Mouse (Mus musculus) 416B (cell line): ENCODE data around the gene Crip2.
A peak's percentile ranks its signal among the peaks of the same experiment; 100 is the strongest.

Experiments
- DNase-seq: peaks from one replicate; pipeline ENCODE4 v3.0.0; 2011; ENCODE audit warnings: low read depth

Gene Crip2

DNA sequence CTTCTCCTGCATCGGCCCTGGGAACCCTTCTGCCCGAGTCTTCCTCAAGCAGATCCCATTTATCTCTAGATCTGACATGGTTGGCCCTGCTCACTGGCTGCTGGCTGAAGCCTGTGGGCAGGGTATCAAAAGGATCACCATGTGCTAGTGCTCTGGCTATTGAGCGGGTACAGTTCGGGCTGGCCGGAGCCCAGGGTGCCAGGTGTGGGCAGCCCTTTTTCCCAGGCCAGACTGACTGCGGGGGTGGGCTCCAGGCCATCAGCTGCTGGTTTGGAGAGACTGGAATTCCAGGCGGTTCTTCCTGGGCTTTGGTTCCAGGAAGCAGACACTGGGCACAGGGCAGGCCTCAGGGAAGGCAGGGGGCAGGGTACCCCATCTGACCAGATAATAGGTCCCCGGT, 7.4 kb downstream of the Crip2 start:
- no peak for DNase-seq

DNA sequence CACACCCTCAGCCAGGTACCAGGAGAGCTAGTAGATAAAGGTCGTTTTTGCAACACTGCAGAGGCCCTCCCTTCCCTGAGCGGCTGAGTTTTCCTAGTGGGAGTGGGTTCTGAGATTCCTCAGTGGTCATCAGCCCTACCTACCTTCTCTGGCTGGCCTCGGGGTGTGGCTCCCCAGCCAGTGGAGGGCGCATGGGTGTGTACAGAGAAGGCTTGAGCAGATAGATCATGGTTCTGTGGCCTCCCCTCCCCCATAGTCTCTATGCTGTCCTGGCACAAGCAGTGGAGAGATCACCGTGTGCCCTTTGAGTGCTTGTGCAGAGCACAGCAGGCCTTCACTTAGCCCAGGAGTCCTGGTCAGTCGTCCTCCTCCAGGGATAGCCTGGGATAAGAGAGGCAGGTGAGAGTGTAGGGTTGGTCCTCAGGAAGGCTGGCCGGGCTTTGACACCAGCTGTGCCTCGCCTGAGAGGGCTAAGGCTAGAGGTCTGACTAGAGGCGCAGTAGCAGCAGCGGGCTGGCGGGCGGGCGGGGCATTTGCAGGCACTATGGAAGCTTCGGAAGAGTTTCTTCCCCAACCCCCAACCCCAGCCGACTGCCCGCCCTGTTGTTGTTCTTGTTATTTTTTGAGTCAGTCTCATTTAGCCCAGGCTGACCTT, 8.5 kb downstream of the Crip2 start:
- DNase-seq: peak; percentile 46

DNA sequence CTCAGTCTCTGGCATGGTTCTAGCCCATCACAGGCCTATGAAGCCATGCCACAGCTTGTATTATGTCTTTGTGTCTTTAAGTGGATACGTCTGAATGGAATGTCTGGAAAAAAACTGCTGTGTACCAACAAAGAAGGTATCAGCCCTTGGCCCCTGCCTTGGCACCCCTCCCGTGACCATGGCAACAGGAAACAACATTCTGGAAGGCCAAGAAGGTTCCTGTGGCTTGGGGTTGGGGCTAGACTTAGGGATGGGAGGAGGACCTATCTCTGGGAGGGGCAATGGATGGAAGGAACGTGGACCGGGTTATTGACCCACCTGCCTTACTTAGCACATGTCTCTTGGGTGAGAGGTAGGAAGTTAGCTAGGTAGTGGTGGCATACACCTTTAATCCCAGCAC, 9.3 kb downstream of the Crip2 start:
- no peak for DNase-seq

DNA sequence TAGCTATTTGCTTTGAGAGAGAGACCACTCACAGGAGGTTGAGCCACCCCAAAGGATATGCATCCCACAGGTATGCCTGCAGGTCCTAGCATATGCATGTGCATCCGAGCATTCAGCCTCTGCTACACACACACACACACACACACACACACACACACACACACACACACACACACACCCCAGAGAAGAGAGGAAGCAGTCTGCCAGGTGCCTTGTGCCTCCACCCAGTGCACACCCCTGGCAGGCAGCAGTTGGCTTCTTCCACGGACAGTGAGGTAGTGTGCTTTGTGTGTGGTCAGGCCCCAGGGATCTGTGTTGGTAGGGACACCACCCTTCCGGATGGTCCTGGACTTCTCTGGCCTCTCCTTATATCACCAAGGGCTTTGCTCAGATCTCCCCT, 9.9 kb downstream of the Crip2 start:
- DNase-seq: no peak

DNA sequence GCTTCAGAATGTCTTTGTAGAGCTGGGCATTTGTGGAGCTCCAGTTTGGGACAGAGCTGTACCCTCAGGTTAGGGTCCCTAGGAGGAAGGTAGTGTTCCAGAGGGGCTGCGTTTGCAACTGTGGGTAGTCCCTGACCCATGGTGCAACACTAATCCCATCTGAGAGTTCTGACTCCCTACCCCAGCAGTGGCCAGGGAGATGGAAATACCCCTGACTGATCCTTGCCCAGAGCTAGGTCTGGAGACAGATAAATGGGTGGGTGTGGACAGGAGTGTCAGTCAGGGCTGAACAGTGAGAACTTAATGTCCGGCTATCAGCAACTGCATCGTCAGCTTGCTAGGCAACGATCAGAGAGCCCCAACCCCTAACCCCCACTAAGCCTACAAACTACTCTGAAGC, 10.6 kb downstream of the Crip2 start:
- no peak for DNase-seq

DNA sequence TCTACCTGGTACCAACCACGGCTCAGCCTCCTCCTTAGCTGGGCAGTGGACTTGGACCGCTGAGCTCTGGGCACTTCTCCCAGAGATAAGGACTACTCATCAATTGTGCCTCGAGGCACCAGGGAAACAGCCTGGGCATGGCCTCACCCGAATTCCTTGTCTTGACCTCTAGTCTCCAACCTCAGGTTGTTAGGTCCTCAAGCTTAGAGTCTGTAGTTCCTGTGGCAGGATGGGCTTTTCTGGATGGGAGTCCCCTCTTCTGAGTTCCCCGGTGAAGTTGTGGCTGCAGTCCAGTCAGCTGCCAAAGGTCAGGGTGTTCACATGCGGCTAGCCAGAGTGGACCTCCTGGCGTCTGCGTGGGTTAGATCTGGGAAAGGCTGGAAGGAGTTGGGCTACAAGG, 11.0 kb downstream of the Crip2 start:
- no peak for DNase-seq

DNA sequence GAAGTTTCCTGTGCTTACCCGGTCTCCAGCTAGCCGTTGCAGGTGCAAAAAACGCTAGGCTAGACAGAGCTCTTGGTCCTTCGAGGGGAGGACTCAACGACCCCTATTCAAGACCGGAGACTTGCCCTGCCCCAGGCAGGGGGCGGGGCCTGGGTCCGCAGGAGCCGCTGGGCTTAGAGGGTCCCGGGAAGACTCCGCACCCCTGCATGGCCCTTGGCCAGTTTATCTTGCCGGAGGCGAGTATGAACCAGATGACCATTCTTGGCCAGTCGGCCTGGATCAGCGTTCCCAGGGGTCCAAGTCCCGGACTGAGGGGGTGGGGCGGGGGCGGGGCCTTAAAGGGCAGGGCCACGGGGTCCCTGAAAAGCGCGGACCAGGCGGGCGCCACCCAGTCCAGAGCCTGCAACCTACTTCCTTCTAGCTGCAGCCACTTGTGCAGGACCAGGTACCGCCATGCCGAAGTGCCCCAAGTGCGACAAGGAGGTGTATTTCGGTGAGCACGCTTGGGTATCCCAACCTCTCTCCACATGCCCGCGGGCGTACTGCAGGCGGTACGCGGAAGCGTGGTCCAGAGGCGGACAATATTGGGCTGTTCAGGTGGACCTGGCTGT, 11.7 kb downstream of the Crip2 start:
- DNase-seq: no peak

DNA sequence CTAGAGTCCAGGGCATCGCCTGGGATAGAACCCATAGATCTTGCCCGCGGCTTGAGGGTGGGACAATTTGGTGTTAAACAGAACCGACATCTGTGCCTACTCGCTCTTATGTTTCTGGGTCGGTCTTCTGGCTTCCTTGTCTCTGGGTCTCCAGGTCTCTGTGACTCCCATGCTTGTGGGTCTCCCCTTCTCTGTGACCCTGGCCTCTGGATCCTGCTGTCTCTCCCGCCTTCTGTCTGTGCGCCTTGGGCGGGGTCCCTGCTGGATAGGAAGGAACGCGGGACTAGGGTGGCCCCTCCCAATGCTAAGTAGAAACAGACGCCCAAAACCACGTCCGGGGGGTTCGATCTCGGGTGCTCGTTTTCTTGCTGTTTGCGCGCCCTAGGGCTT, 12.2 kb downstream of the Crip2 start:
- DNase-seq: no peak

DNA sequence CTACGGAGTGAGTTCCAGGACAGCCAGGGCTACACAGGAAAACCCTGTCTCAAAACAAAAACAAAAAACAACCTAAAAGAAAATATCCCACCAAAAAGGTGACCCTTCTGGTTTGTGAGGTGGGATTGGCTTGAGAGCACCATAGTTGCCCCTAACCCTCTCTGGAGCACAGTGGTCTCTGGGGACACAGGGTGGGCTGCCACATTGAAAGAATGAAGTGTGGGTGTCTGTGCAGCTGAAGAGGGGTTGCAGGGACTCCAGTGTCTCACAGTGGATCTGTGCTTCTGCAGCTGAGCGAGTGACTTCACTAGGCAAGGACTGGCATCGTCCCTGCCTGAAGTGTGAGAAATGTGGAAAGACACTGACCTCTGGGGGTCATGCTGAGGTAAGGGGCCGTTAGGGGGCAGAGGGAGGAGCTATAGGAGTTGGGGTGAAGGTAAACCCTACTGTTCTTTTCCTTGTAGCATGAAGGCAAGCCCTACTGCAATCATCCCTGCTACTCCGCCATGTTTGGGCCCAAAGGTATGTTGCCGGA, 13.0 kb downstream of the Crip2 start:
- no peak for DNase-seq

DNA sequence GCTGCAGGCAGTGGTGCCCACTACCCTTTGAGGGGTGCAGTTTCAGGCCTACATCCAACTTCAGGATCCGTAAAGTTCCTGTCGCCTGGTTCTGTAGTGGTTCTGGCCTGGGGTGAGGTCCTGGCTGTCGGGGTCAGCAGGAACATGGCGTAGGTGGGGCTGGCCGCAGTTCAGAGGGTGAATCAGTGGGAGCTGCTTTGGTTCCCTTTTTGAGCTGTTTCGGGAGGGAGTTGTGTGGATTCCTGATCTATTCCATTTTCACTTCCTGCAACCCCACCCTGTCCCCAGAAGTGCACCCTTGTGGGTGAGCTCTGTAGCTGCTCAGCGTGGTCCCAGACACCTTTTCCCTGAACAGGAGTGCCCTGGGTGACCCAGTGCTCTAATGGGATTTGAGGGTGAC, 13.9 kb downstream of the Crip2 start:
- DNase-seq: no peak

DNA sequence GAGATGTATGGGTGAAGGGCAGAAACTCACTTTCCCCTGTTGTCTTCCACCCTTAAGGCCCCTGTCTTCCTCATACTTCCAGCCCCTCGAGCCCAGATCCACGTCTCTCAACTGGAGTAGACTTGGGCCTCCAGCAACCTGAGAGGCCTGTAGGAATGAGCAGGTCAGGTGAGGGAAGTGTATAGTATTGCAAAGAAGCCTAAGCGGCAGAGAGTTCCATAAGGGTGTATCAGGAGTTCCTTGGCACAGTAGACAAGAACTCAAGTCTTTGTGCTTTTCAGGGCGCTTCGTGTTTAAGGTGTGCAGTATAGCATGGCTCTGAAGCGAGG, 14.7 kb downstream of the Crip2 start:
- peak; percentile 11 for DNase-seq

DNA sequence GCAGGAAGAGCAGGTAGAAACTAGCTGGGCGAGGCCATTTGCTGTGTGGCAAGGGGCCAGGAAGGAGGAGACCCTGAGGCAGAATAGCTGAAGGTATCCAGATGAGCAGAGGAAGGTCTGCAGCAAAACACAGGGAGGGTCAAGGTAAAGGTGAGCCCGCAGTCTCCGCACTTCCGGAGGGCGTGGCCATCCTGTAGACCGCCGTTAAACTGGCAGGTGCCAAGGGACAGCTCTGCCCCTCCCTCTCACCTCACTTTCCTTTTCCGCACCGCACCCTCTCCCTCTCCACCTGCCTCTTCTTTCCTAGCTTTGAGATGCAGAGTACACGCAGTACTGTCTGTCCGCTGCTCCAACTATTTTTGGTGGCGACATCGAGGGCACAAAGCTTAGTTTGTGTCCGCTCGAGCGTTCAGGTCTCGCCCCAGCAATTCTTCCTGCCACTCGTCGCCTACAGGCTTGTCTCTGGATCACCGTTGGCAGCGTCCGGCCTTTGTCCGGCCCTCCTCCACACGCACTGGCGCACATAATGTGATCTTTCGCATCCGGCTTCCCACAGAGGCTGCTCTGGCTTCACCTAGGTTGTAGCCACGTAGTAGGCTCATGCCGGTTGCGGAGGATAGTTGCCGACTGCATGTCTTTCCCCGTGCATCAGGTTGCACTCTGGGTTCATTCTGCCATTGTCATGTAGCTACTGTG, 15.2 kb downstream of the Crip2 start:
- DNase-seq: no peak

DNA sequence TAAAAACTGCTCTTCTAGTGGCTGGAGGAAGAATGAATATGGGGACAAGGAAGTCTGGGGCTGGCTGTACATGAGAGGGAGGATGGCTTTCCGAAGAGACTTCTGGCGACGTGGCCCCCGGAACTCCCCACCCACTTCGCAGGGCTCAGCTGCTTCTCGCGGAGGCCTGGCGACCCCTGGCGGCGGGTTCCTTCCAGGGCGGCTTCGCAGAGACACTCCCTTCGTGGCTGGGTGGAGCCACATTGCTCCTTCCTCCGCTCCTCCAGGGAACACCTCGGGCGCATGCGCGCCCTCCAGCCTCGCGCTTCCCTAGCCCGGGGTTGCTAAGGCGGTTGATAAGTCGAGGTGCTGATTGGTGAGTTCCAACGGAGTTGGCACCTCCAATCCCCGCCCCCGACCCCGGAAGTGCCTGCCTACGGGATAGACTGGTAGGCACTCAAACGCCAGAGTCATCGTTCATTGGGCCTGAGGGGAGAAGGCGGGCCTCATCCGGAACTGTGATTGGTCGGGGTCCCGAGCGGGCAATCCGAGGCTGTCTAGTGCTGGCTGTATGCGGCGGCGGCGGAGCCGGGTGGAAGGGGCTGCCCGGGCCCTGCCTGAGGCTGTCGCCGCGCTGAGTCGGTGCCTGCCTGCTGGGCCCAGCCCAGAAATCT, 16.0 kb downstream of the Crip2 start, which contains the start of gene Tedc1:
Gene Tedc1, plus strand, starts transcription at position 535 of the 653 bp plus-strand sequence.
- DNase-seq: peak; percentile 100

DNA sequence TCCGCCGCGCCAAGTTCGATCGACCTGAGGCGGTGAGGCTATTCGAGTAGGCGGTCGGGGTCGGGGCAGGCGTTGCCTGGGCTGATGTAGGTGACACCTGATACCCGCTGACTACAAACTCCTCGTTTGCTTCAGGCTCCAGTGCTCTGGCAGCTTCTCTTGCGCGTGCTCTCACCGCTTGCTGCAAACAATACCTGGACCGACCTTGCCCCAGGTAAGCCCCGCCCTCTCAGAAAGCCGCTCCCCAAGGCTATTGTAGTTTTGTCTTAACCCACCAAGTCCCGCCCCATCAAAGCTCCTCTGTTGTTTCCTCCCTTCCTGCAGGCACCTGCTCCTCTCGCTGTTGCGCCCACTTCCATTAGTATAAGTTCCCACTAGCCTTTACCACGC, 16.5 kb downstream of the Crip2 start:
- peak; percentile 59 for DNase-seq

DNA sequence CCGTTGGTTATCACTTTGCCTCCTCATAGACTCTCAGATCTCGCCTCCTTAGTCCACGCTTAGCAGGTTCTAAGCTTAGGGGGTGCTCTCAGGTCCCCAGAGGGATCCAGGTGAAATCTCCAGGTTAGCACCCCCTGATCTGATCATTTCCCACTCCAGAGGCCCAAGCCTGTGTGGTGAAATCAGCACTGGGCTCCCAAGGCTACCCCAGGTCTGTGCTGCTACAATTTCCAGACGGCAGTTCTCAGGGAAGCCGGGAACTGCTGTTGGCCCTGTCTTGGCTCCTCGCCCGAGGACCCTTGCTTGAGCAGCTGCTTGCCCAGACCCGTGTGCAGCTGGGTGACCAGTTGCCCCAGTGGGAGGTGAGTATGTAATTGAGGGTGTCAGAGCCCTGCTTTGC, 17.0 kb downstream of the Crip2 start:
- no peak for DNase-seq

DNA sequence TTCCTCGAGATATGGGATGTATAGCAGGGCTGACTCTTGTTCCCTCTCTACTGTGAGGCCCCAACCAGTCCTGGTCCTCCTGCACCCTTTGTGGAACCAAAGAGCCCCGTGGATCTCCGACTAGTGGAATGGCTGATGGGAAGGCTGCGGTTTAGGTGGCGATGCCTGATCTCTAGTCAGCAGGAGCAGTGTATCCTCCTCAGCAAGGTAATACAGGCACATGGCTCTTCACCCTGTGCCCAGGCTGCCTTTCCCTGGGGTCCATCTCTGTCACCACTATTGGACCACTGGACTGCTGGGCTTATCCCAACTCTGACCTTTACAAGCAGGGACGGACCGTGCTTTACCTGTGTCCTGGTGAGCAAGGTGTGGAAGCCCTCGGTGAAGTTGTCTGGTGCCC, 17.5 kb downstream of the Crip2 start:
- DNase-seq: no peak

DNA sequence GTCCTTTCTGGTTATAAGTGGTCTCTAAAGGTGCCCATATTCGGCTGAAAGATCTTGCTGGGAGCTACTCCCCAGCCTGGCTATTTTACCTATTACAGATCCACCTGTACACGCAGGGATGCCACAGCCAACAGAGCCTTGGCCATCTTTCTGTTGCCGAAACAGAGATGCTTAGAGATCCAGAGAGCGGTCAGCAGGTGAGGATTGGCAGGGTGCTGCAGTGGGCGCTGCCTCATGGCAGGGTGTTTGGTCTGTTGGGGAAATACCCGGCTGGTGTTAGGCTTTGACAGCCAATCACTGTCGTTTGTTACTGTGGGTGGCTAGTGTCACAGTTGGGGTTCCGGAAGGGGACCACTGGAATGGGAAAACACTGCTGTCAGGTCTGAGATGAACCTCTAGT, 17.9 kb downstream of the Crip2 start:
- DNase-seq: no peak

DNA sequence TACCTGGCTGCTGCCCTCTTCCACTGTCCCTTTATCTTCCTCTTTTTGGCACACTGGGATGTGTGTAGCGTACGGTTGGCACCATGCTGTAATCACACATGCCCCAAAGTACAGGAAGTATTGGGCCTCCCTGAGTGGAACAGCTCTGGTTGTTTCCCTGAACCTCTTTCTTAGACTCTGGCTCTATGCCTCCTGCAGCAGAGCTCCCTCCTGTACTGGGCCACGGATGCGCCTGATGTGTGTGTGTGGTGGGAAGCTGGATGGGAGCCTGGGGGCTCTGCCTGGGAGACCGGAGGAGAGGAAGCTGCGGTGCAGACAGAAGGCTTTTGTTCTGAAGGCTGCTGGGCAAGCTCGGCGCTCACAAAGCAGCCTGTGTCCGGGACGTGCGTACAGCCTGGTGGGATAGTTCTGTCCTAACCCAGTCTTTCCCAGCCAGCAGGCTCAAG, 23.5 kb downstream of the Crip2 start:
- no peak for DNase-seq

DNA sequence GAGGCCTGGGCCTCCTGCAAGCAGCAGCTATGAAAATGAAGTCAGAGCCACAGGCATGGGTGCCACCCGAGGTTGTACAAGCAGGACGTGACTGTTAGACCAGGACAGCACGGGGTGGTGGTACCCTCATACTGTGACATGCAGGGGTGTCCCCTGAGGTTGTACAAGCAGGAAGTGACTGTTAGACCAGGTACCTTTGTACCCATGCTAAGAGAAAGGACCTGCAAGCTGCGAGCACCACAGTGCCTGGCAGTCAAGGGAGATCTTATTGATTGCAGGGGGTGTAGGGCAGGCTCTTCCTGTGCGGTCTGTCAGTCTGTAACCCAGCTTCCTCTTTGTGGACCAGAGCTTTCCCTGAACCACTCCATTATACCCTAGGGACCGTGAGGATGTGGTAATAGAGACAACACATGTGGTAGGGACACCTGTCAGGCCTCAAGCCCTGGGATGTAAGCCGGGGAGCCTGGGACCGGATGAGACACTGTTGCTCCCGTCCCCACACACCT, 28.0 kb downstream of the Crip2 start:
- peak; percentile 91 for DNase-seq

DNA sequence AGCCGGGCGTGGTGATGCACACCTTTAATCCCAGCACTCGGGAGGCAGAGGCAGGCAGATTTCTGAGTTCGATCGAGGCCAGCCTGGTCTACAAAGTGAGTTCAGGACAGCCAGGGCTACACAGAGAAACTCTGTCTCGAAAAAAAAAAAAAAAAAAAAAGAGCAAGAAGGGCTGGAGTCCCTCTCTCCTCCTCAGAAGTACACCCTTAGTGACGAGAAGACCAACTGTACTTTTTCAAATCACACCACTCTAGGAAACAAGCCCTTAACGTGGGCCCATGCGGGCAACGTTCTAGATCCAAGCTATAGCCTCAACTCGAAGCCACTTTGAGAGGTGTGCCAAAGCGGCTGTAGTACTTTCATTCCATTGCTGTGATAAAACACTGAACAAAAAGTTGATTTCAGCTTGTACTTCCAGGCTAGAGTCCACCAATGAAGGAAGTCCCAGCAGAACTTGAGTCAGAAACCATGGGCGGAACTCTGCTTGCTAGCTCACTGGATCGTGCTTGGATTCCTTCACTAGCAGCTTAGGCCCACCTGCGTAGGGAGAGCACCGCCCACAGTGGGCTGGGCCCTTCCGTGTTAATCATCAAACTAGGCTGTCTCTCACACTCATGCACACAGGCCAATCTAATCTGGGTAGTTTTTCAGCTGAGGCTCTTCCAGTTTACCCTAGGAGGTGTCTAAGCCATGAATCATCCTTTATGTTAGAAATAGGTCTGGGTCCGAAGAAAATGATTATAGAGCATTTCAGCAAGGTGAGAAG, 37.1 kb downstream of the Crip2 start:
- DNase-seq: no peak

DNA sequence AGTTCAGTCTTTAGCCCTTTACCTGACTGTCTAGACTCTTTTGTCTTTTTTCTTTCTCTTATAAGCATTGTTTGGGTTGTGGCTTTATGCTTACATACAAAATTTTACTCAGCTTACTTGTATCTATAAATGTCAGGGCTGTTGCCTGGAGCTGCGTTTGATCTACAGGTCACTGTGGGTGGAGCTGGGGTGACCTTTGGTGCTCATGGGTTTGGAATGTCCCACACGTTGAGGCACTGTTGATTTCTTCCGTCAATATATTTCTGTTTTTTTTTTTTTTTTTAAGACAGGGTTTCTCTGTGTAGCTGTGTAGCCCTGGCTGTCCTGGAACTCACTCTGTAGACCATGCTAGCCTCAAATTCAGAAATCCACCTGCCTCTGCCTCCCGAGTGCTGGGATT, 41.0 kb downstream of the Crip2 start:
- no peak for DNase-seq

DNA sequence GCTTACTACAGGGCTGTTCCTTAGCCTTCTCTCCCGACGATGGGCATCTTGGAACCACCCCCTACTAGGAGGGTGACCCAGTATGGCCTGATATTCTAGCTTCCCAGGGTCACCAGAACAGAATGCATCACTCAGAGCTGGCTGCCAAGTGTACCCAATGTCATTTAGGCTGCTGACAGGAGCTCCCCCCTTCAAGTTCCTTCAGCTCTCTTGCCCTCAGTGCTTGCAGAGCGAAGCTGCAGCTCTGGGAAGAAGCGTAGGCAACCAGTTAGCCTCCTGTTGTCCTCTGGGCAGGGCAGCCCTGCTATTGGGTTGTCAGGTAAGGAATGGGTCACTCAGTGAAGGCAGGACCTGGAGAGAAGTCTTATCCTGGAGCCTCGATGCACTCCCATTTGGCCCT, 44.9 kb downstream of the Crip2 start:
- no peak for DNase-seq
